Mouse (Mus musculus): ENCODE data around the gene Epas1.

Epas1 gene

DNA sequence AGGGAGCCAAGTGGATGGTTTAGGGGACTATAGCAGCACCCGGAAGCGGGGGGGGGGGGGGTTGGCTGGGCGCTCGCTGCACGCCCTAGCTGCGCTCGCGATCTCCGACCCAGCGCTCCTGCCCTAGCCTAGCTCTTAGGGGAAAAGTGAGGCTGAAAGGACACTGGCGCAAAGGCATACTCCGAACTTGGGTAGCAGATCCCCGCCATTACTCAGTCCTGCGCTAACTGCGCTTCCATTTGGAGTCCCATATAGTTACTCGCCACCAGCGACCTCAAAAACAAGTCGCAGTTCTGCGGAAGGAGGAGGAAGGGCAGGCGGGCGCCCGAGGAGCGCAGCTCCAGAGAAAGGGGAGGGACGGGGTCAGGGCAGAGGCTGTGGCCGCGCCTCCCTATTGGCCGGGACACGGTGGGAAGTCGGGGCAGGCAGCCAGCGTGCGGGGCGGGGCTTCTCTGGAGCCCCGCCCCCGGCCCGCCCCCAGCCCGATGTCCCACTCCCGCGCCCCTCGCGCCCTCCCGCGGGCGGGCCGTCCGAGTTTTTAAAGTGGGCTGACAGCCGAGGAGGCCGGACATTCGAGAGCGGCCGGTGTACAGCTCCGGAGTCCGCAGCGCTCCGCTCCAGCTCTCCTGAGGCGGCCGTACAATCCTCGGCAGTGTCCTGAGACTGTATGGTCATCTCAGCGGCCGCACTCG is at the start of gene Epas1:
Epas1 (plus strand) TSS at position 571 of the 692 bp plus-strand sequence.
- peak; percentile 95 for DNase-seq (ENCODE audit: low spot score)

DNA sequence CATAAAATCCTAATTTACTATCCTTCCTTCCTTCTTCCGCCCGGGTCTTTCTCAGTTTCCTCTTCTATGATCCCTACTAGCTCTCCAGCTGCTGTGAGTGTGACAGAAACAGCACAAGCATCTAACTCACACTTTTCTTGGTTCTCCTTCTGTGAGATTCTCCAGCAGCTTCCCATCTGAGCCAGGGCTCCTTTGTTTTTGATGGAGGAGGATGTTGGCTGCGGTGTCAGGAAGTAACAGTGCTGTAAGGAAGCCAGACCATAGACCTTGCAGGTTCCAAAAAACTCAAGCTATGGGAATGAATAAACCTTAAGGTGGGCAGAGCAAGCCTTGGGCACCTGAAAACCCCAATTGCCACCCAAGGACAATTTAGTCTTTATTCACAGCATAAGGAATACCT is 48.3 kb upstream of the Epas1 start:
- no peak for DNase-seq (ENCODE audit: low spot score)

DNA sequence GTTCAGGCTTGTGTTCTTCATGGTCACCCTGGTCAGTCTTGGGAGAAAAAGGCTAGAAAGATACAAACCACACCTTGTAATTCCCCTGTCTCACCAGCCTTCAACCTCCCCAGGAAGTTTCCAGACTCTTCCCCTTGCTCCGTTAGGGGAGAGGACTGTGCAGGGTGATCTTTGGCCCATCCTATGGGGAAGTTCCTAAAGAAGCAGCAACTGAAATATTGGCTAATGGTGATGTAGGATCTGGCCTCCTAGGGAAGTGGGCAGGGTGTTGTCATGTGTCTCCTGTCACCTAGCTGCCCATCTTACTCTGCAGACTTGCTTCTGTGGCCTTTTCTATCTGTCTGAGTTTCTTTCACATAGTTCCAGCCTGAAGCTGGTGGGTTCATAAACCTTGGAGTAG is 47.0 kb upstream of the Epas1 start:
- no peak for DNase-seq (ENCODE audit: low spot score)

DNA sequence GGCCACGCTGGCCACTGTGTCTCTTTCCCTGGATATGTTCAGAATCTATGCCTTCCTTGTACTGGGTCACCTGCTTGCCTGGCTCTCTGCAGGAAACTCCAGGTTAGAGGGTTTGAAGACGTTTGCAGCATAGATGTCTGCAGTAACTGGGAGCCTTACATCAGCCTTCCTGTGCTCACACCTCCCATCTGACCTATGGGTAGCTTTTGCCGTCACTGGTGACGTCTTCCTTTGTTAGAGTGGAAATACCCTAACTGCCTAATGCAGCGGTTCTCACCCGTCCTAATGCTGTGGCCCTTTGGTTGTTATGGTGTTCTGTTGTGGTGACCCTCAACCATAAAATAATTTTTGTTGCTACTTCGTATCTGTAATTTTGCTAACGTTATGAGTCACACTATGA is 43.7 kb upstream of the Epas1 start:
- no peak for DNase-seq (ENCODE audit: low spot score)

DNA sequence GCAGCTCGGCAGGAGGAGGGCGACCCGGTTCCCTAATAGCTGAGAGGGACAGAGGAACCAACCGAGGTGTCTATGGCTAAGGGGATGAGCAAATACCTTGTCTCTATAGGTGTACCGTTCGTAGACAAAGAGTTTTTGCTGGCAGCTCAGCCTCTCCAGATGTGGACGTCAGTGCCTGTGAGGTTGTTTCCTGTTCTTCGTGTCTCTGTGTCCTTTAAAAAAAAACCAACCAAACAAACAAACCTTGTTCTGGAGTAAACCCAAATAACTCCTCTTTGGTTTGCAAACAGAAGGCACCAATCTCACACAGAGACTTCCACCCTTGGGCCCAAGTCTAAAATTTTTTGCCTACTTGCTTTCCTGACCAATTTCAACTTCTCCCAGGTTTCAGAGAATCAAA is 43.1 kb upstream of the Epas1 start:
- DNase-seq (ENCODE audit: low spot score): no peak

DNA sequence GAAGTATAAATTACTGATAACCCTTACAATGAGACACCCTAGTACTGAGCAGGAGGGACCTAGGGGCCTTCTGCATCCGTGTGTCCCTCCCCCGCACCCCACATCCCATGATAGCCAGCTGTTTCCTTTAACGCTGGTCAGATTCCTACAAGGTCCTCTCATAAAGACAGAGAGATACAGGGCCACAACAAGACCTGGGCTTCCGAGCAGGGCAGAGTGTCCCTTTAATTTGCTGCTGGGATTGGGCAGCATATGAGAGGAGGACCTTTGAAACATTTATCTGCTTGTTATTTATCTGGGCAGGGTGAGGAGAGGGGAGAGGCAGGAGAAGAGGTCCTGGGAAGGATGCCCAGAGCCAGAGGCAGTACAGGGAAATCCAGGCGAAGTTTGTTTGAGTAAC is 41.6 kb upstream of the Epas1 start:
- no peak for DNase-seq (ENCODE audit: low spot score)

DNA sequence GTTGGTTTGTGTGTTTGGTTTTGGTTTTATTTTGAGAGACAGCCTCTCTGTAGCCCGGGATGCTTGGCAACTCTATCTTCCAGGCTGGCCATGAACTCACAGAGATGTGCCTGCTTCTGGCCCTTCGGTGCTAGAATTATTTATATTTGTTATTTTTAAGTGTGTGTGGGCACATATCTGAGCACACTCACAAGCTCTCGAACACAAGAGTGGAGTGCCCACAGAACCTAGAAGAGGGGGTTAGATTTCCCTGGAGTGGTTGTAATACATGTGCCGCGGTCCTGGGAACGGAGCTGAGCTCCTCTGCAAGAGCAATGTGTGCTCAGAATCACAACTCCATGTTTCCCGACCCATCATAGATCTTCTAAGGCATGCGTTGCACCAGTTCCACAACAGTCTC is 40.9 kb upstream of the Epas1 start:
- DNase-seq (ENCODE audit: low spot score): no peak

DNA sequence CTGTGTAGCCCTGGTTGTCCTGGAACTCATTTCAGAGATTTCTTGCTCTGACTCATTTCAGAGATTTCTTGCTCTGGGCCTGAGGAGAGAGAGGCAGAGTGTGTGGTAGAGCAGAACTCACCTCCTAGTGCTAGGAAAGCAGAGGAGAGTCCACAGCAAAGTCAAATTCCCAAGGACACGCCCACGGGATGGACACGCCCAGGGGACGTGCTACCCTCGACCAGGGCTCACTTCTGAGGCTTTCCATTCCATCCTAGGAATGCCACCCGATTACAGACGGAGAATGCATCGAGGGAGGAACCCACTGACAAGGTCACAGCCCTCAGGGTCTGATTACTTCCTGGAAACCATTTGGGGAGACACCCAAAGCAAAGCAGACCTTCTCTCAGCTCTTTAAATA is 39.9 kb upstream of the Epas1 start:
- peak; percentile 50 for DNase-seq (ENCODE audit: low spot score)

DNA sequence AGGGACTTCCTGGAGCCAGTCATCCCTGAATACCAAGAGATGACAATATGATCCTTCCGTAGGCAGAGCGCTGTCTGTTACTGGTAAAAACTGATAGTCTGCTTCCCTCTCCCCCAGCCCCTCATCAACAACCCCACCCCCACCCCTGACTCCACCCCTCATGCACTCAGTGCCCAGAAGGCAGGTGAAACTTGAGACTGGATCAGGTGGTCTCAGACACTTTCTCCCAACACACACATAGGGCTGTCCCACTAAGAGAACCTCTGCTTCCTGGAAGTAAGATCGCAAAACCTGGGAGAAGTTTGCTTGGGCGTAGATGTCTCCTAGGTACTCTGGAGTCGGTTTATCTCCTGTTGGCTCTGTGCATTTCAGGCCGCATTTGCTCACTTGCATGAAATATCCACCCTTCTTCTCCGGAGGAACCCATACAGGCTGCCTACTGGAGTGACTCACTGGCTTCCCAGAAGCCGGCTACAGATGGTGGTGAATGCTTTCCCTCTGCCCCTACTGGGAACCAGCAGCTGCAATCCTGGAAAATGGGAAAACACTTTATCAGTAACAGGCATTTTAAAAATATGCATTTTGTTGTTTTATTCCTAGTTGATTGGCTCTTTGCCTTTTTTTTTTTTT is 28.6 kb upstream of the Epas1 start:
- no peak for DNase-seq (ENCODE audit: low spot score)

DNA sequence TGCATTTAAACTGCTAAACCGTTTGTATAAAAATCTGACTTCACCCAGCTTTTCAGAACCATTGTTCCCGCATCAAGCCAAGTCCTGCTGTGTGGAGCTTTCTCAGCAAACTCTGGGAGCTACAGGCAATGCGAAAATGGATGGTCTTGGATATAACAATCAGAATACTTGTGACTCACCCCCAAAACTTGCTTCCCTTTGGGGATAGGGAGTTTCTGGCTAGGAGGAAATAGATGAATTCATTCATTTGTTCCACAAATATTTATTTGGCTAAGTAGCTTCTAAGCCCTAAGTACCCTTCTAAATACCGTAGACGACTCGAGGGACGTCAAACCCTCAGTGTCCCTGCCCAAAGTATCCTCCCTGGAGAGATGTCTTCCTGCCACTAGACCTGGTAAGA is 27.0 kb upstream of the Epas1 start:
- no peak for DNase-seq (ENCODE audit: low spot score)

DNA sequence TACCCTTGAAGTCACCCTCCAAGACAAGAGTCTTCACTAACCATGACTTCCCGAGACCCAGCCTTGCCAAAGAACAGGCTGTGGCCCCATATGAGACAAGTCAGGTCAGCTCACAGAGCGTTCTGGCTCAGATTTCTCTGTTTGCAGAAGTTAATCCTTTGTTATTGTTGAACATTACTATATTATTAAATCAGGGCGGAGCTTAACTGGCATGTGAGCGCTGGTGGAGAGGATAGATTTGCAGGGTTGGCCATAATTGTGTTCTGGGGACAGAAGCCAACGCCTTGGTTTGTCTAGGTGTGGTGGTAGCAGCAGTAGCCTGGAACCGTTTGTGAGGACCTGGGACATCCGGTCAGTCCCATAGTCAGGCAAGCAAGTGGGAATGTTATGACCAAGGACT is 26.5 kb upstream of the Epas1 start:
- no peak for DNase-seq (ENCODE audit: low spot score)

DNA sequence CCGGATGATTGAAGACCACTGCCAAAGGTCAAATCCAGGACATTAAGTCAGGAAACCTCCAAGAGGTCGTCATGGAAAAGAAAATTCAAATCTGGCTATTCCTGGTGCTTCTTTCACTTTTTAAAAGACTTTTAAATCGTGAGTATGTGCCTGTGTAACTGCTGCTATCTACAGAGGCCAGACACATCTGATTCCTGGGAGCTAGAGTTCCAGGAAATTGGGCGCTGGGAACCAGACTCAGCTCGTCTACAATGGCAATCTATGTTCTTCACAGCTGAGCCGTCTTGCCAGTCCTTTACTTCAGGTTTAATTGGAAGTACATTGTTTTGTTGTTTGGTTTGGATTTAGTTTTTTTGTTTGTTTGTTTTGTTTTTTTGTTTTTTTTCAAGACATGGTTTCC is 22.2 kb upstream of the Epas1 start:
- no peak for DNase-seq (ENCODE audit: low spot score)

DNA sequence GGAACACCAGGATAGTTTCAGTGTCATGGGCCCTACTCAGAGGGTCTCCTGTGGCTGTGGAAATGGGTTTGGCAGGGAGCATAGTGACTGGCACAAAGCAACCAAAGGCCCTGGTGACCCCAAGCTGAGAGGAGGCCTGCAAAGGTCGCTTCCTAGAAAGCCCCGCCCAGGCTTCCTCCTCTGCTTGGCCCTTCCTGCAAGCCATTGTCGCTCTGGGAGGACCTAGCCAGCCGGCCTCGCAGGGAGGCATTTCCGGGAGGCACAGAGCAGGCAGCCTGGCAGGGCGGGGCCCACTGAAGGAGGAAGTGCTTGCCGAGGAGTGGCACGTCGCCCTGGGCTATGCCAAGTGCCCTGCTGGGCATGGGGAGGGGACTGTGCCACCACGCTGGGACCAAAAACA is 21.5 kb upstream of the Epas1 start:
- peak; percentile 75 for DNase-seq (ENCODE audit: low spot score)

DNA sequence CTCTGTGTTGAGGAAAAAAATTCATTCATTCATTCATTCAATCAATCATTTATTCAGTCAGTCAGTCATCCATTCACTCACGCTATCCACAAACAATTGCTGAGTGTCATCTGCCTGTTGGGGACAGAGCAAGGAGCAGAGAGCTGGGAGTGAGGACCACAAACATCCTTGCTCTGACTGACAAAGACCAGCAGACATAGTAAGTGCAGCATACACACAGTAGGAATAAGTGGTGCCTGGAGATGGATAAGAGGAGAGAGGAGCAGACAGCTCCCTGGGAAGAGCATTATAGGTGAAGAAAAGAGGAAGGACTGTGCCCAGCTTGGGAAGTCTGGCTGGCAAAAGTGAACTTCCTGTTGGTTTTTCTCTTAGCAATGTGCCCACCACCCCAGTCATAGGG is 21.0 kb upstream of the Epas1 start:
- DNase-seq (ENCODE audit: low spot score): no peak

DNA sequence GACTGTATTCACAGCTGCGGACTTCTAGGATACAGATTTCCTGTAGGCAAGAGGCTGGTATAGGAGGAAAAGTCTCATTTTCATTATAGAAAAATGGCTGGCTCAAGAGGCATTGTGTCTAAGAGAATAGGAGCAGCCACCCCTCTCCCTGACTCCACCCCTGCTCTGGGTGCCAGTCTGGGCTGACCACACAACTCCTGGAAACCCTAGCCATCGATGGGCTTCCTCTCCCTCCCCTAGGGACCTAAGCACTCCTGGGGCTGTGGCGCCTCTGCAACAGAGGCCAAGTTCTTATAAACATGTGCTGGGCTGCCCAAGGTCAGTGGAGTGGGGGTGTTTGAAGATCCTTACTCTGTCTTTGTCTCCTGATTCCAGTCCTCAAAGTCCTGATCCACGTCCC is 19.9 kb upstream of the Epas1 start:
- no peak for DNase-seq (ENCODE audit: low spot score)

DNA sequence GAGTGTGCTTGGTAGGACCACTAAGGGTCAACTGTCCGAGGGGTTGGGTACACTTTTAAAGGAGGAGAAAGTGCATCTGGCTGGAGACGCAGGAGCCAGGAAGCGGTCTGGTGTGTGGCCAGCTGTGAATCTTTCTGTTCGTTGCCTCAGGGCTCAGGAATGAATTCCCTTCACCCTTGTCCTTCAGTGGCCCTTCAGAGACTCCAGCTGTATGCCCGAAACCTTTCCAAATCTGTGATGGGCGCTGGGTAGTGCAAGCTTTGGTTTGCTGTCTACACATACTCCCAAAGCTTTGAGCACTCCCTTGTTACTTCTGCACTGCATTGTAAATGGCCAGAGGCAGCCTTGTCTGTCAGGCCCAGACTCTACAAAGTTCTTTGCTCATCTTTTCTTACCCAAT is 15.0 kb upstream of the Epas1 start:
- DNase-seq (ENCODE audit: low spot score): no peak

DNA sequence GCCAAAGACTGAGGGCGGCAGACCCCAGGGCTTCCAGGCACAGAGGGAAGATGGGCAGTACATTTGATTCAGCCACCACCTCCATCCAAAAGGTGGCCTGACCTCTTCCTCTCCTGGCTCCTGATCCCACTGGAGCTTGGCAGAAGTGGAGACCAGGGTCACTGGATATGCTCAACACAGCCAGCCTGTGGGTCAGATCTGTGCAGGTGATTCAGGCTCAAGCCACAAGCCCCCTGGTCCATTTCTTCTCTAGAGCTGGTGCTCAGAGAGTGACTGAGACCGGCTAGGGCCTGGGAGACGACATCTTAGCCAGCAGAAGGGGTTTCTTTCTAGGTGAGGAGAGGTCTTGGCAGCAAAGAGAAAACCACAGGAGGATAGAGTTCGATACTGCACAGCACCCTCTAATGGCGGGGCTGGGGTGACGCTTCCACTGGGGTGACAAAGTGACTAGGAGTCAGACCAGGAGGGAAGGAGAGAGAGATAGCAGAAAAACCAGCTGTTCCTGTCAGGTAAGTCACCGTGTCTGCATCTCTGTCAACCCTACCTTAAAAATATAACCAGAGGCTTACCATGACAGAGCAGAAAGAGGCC is 10.1 kb upstream of the Epas1 start:
- no peak for DNase-seq (ENCODE audit: low spot score)

DNA sequence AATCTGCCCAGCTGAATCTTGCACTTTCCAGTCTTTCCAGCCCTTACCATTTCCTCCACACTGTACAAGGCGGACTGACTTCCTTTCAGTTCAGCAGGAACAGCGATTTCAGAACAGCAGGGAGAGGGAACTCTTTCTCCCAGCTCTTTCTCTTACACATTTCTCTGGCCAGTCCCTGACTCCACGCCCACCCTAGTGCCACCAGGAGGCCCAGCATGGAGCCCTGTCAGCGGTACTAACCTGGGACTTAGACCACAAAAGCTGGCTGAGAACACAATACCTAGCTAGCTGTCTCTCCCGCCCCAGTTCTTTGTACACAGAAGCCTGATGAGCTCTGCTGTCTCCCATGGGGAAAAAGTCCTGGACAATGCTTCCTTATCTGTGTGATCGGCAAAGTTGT is 8.6 kb upstream of the Epas1 start:
- DNase-seq (ENCODE audit: low spot score): no peak

DNA sequence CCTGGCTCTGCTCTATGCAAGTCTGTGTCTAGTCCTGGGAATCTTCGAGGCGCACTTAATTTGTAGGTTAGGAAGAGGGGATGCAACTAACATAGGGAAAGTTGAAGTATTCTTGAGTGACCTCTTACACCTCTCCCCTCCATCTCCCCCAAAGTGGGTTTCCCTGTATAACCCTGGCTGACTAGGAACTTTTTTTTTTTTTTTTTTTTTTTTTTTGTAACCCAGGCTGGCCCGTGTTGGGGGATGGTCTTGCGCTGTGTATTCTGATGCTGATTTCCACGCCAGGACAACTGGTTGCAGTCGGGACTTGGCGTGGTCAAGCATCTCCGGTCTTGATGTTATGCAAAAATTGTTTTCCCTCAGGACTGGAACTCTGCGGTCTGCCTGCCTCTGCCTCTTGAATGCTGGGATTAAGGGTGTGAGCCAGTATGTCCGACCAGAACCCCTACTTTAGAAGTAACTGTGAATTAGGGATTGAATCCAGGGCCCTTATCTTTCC is 2.1 kb upstream of the Epas1 start:
- no peak for DNase-seq (ENCODE audit: low spot score)

DNA sequence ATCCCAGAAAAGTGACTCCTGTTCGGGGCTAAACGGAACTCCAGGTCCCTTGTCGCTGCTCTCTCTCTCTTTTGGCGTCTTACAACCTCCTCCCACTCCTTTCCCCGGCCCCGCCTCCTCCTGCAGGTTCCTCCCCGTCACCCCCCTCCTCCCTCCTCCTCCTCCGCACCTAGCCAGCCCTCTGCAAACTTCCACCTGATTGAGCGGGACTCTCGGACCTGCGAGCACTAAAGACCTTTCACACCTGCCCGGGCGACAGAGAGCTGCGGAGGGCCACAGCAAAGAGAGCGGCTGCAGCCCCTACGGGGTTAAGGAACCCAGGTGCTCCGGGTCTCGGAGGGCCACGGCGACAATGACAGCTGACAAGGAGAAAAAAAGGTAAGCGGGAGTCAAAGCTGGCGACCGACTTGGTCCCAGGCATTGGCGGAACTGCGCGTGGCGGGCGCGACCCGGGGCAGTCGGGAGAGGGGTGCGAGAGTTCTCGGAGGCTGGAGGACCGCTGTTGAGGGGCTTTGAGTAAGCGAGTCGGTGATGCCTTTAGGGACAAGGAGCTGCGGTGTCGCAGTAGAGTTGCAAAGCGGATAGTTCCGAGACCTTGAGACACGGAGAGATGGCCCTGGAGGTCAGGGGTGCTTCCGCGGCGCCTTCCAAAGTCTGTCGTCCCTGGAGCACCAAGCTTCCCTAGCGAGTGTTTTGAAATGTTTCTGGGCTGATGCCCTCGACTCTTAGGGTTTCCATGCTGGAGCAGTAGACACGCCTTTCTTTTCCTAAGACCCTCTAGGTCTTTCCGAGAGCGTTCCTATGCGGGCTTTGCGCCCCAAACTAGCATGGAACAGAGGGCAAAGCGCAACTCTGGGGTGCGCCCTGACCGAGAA is 668 bp downstream of the Epas1 start:
- DNase-seq (ENCODE audit: low spot score): peak; percentile 92

DNA sequence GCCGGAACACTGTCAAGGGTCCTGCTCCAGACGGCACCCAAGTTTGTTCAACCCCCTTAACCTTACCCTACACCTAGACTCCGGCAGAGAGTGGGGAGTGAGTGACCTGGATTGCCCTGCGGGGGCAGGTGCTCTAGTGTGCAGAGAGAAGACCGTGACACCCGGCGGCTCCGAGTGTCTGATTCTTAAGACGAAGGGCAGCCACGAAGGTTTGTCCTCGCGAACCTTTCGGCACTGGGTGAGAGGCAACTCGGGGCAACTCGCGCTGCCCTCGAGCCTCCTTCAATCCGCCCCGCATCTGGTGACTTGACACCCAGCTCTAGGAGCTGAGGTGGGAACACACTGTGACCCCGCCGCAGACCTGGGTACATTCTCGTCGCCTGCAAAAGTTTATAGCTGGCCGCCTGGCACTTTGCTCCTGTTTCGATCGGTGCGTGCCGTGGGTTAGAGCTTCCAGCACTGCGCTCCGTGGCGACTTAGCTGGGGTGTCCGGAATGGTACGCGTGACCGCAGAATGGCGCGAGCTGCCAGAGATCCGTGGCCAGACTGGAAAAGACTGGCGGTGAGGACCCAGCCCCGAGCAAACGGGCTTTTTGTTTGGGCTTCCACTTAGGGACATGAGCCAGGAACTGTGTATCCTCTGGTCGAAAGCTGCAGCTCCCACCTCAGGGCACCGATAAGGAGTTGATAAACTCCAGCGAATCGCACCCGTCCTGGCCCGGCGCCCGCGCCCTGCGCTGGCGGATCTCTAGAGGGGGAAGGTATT is 1.5 kb downstream of the Epas1 start:
- DNase-seq (ENCODE audit: low spot score): peak; percentile 24

All from yolk sac, embryonic 10.5 days (tissue).